Mouse (Mus musculus): ENCODE data around the gene Prdx1.
A peak's percentile ranks its signal among the peaks of the same experiment; 100 is the strongest.
"Not testable (repeated sequence)": the region's sequence is repeated elsewhere in the genome, so short reads cannot be mapped to it uniquely, and the experiment has no call there.

Prdx1 gene

DNA sequence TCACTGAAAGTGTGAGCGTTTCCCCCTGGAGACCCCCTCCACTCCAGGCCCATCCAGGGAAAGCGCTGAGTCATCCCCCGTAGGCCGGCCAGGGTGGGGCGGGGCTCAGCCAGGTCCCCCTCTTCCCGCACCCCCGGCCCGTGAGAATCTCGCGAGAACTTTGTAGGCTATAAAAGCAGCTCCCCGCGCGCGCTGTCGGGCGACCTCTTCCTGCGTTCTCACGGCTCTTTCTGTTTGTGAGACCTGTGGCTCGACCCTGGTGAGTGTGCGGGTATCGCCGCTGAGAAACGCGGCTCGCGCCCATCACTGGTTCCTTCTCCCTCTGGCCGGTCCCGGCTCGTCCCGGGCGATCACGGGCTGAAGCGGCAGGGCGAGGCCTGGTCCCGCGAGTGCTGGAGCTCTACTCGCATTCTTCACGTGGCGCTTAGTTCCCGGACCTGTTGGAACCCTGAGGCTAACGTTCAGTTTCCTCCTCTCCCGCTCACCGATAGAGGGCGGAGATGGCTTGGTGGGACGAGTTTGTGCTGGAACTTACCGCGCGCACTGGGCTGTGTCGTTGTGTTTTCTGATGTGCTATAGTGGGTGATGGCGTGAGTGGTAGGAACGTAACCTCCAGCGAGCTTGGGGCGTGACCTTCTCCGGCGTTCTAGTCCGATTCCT lies at the start of gene Prdx1:
Gene Prdx1, plus strand, starts transcription at position 143 of the 660 bp plus-strand sequence.
- DNase-seq (ENCODE audit: low read depth, low spot score), result peak; percentile 95

DNA sequence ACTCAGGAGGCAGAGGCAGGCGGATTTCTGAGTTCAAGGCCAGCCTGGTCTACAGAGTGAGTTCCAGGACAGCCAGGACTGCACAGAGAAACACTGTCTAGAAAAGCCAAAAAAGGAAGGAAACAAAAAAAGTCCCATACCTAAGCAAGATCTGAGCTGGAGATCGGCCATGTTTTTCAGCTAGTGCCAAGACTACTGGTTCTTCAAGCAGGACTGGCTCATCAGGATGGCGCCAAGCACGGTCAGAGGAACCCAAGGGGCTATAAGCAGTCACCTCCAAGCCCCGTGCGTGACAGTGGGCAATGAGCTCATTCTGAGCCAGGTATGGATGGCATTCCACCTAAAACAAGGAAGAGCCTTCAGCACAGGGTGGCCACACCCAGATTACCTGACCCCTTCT lies 46.5 kb upstream of the Prdx1 start:
- DNase-seq (ENCODE audit: low read depth, low spot score), result no peak

DNA sequence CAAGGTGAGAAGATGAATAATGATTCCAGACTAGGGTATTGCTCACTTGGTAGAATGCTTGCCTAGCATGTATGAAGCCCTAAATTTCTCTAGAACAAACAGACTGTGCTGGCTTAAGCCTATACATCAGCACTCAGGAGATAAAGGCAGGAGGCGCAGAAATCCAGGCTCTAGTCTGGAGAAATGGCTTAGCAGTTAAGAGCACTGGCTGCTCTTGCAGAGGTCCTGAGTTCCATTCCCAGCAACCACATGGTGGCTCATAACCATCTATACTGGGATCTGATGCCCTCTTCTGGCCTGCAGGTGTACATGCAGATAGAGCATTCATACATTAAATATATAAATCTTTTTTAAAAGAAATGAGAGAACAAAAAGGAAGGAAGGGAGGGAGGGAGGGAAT lies 43.3 kb upstream of the Prdx1 start:
- DNase-seq (ENCODE audit: low read depth, low spot score), result no peak

DNA sequence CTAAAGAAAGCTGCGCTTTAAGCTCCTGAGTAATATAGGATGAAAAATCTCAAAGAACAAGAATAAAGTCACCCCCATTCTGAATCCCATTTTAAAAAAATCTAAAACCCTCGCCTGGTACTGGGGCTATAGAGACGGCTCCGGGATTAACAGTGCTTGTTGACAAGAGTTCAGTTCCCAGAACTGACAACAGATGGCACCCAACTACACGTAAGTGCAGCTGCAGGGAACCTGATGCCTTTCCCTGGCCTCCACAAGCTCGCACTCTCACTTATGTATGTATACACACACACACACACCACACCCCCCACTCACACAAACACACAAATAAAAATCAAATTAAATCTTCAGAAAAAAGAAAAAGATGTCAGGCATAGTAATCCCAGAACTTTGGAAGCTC lies 41.0 kb upstream of the Prdx1 start:
- peak; percentile 85 for DNase-seq (ENCODE audit: low read depth, low spot score)

DNA sequence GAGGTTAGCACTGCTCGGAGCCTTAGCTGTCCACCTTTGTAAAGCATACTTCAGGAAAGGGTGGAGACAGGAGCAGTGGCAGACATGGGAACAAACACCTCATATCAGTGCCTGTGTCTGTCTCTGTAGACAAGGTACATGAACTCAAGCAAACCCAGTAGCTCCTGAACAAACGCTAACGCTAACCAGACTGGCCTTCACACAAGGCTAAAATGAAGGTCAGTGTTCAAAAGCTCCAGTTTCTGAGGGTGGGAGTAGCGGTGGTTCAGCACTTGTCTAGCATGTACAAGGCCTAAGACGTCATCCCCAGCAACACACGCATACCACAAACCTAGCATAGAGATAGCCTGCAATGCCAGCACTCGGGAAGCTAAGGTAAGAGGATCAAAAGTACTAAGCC lies 39.7 kb upstream of the Prdx1 start:
- DNase-seq (ENCODE audit: low read depth, low spot score), result no peak

DNA sequence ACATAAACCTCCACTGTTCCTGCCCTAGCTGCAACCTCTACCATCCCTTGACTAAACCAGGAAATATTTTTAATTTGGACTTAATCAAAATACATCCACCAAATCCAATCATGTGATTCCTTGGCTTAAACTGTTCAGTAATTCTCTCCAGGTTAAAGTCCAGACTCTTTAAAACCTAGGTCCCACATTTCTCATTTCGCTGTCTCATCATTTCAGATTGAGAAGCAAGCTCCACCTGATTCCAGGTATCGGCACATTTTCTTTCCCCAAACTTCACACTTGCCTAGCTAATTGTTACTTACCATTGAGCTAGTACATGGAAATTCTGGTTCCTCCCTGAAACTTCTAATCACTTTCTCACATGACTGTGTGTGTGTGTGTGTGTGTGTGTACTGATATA lies 35.9 kb upstream of the Prdx1 start:
- DNase-seq (ENCODE audit: low read depth, low spot score), result no peak

DNA sequence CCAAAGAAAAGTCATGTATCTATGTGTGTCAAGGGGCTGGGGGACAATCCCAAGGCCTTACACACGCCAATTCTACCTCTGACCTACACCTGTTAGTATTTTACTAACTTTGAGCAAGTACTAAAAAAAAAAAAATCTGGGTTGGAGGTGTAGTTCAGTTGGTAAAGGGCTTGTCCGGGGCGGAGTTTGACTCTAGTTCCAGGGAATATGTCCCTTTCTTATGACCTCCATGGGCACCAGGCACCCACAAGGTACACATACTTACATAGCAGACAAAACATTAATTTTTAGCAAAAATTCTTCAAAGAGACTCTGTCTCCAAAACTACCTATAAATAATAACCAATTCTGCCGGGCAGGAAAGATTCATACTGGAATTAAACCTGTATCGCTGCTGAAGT lies 35.0 kb upstream of the Prdx1 start:
- no peak for DNase-seq (ENCODE audit: low read depth, low spot score)

DNA sequence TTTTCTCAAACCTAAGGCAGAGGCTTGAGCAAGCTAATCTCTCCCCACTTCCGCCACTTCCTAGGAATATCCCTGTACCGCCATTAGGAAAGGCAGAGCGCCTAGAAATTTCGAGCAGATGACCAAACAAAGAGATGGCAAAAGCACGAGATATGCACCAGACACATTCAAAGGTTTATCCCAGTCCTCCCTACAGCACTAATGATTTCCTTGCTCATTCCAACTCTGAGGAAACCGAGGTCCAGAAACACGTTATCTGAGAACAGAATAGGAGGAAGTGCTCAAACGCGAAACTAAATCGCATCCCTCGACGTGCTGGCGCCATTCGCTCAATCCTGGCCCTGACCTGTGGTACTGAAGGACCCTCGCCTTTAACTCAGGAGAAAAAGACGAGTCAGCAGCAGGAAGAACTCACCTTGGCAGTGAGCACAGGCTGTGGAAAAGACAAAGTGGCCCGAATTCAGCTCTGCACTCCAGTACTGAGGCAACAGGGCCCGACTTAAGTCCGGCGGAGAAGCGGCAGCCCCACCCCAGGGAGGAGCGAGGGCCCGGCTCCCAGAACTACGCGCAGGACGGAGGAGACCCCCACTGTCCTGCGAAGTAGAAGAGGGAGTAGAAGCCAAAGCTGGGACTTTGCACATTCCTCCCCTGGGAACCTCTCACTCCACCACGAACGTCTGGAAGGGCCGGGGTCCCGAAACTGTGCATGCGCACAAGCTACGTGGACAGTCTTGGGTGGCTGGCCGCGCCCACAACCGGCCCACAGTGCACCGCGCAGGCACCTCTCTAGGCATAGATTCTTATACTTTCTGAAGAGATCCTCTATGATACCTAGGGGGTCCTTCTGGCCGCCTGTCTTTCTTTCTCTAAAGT lies 34.2 kb upstream of the Prdx1 start, which contains the start of gene Akr1a1:
Gene Akr1a1, minus strand, starts transcription at position 757 of the 873 bp plus-strand sequence.
- peak; percentile 97 for DNase-seq (ENCODE audit: low read depth, low spot score)

DNA sequence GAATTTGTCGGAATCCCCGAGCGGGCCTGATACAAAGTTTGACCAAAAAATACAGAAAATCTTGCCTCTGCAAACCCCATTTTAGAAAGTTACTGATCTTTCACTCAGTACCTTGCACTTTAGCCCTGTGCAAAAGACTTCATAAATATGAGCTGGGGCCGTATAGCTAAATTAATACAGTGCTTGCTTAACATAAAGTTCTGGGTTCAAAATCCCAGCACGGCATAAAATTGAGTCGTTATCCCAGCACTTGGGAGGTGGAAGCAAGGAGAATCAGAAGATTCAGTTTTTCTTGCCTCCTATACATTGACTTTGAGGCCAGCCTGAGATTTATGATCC lies 33.6 kb upstream of the Prdx1 start:
- no peak for DNase-seq (ENCODE audit: low read depth, low spot score)

DNA sequence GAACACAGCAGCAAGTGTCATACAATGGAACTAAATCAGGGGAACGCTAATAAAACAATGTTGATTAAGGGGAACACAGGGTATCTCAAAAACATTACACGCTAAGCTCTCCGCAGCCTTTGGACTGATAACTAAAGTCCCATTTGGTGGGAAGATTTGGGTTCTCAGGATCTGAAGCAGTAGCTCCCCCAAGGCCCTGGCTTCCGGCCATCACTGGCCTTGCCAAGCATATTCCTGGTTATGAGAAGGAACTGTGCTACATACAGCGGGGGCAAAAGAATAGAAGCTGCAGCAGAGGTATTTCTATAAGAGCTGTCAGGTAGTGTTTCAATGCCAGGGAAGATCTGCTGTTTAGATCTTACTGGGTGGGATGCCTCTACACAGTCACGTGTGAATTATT lies 32.1 kb upstream of the Prdx1 start:
- no peak for DNase-seq (ENCODE audit: low read depth, low spot score)

DNA sequence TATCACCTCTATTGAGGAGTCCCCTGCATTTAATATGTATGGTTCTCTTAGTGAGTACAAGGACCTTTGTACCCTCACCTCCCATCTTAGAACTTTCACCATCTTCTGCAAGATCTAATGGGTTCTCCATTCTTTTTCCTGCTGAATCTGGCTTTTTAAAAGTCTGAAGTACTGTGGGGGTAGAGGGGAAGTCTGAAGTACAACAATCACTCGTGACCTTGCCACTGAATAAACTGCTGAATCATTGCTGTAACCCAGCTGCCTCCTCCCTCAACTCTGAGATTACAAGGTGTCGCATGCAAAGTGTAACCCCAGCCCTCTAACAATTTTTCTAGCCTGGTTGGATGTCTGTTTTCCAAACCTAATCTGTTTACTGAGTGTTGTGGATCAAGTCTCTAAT lies 30.2 kb upstream of the Prdx1 start:
- no peak for DNase-seq (ENCODE audit: low read depth, low spot score)

DNA sequence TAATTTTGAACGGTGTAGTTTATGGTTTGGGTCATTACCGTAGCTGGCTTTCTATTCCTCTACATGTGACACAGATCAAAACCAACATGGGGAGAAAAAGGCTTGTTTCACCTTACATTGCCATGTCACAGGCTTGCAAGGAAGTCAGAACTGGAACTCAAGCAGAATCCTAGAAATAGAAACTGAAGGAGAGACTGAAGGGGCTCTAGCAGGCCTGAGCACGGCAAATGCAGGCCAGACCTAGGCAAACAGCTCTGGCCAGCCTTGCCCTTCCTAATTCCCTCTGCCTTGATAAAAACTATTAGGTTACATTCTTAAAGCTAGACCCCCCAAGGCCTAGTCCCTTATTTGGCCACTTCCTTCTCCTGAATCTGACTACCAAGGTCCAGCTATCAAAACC lies 29.7 kb upstream of the Prdx1 start:
- no peak for DNase-seq (ENCODE audit: low read depth, low spot score)

DNA sequence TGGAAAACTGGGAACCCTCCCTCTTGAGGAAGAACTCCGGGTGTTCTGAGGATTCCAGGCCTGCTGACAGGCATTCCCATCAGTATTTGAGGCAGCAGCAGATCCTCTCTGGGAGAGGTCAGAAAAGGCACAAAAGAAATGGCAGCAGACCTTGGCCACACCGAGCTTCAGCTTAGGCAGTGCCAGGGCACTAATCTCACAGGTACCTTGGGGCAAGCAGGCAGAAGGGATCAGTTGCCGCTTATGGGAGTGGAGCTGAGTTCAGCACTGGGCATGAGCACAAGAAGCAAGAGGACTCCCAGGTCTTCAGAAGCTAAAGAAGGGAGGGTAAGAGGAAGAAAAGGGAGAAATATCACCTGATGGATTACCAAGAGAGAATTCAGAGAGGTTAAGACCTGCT lies 27.4 kb upstream of the Prdx1 start:
- no peak for DNase-seq (ENCODE audit: low read depth, low spot score)

DNA sequence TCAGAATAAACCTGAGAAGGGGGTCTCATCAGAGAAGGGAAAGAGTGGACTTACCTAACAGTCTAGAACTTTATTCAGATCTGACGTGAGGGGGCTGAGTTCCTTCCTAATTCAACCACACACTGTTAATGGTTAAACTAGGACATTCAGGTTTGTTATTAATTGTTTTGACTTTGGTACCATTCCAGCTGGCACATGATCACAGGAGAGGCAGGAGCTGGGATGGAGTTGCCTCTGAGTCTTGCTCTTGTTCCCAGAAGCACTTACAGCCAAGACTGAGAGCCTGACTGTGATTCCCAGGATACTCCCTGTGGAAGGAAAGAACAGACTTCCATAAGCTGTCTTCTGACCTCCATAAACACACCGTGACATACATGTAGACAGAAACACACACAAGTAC lies 25.9 kb upstream of the Prdx1 start:
- DNase-seq (ENCODE audit: low read depth, low spot score), result no peak

DNA sequence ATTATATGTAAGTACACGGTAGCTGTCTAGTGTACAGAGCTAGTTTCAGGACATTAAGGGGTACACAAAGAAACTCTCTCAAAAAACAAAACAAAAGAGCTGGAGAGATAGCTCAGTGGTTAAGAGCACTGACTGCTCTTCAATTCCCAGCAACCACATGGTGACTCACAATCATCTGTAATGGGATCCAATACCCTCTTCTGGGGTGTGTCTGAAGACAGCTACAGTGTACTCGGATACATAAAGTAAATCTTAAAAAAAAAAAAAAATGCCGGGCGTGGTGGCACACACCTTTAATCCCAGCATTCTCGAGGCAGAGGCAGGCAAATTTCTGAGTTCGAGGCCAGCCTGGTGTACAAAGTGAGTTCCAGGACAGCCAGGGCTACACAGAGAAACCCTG lies 25.4 kb upstream of the Prdx1 start:
- DNase-seq (ENCODE audit: low read depth, low spot score), result not testable (repeated sequence)

DNA sequence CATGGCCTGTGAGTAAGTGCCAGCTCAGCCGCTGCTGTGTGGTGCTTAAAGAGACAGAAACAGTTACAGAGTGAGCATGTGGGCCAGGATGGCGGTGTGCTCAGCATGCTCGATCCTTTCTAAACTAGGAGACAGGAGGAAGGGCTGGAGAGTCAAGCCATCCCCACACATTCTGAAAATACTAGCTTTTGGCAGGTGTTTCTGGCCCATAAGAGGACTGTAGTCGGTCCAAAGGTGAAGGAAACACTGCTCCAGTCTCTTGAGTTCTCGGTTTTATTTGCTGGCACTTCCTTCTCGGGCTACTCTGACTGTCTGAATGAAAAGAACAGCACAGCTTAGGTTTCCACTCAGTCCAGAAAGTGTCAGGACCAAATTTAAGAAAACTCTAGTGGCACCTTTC lies 24.5 kb upstream of the Prdx1 start:
- DNase-seq (ENCODE audit: low read depth, low spot score), result no peak

DNA sequence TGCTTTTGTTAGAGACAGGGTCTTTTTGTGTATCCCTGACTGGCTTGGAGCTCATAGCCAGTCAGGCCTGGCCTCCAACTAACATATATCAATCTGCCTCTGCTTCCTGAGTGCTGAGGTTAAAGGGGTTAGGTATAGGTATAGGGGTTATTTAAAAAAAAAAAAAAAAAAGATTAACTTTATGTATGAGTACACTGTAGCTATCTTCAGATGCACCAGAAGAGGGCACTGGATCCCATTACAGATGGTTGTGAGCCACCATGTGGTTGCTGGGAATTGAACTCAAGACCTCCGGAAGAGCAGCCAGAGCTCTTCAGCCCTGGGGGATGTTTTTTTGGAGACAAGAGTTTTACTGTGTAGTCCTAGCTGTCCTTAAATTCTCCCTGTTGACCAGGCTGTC lies 23.3 kb upstream of the Prdx1 start:
- DNase-seq (ENCODE audit: low read depth, low spot score), result no peak

DNA sequence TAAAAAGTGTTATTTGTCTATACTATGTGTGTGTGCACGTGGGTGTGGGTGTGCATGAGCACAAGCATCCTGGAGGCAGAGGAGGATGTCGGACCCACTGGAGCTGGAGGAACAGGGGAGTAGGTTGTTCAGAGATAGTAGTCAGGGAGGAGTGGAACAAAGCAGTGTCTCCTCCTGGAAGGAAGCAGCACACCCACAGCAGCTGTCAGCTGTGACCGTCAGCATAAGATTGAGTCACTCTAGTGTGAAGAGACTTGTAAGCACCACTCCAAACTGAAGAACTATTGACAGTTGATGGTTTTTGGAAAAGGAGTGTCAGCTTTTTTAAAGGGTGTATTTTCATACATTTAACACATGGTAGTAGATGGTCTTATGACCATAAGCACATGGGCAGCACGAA lies 18.7 kb upstream of the Prdx1 start:
- peak; percentile 62 for DNase-seq (ENCODE audit: low read depth, low spot score)

DNA sequence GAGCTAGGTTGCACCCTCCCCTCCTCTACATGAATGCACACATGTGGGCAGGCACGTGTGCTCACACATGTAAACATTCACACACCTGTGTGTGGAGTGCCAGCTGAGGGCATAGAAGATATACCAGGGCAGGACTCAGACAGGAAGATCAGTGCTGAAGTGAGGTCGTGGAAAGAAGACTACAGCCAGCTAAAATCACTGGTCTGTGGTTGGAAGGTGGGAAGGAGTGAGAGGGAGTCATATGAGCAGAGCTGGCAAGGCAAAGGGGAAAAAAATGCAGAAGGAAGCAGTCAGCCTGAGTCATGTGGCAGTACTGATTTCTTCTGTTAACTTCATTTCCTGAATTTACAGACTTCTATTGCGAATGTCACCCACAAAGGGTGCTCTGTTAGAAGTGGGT lies 17.2 kb upstream of the Prdx1 start:
- peak; percentile 53 for DNase-seq (ENCODE audit: low read depth, low spot score)

DNA sequence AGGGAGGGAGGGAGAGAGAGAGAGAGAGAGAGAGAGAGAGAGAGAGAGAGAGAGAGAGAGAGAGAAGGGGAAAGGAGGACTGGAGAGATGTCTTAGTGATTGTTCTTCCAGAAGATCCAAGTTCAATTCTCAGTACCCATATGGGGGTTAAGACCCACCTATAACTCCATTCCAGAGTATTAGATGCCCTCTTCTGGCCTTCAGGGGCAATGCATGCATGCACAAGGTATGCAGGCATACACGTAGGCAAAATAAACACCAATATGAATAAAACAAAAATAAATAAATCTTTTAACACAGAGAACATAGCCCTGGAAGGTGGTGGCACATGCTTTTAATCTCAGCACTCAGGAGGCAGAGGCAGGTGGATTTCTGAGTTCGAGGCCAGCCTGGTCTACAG lies 16.1 kb upstream of the Prdx1 start:
- DNase-seq (ENCODE audit: low read depth, low spot score), result no peak

DNA sequence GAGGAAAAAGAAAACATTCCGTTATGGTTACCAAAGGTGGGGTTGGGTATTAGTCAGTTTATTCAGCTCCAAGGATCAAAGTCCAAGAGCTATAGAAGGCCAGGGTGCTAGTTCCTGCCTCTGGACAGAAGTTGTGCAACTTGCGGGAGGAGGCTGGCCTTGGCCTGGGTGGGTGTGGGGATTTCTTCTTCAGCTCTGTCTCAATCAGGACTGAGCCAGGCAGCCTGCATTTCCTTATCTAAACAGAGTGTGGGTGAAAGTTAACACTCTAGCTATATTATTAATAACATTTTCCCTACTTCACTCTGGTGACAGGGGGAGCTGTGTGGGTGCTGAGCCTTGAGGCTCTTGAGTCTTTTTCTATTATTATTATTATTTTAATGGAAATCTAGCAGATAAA lies 12.6 kb upstream of the Prdx1 start:
- peak; percentile 30 for DNase-seq (ENCODE audit: low read depth, low spot score)

DNA sequence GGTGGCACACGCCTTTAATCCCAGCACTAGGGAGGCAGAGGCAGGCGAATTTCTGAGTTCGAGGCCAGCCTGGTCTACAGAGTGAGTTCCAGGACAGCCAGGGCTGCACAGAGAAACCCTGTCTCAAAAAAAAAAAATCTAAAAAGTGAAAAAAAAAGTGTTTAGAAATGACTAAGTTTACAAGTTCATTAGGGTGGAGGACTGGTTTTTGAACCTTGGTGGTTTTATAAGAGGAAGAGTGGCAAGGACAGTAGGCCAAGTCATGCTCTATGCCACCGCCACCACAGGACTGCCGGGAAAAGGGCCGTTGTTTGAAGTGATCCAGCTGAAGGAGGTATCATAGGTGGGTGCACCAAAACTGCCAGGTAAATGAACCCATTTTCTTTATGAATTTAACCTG lies 10.6 kb upstream of the Prdx1 start:
- DNase-seq (ENCODE audit: low read depth, low spot score), result not testable (repeated sequence)

DNA sequence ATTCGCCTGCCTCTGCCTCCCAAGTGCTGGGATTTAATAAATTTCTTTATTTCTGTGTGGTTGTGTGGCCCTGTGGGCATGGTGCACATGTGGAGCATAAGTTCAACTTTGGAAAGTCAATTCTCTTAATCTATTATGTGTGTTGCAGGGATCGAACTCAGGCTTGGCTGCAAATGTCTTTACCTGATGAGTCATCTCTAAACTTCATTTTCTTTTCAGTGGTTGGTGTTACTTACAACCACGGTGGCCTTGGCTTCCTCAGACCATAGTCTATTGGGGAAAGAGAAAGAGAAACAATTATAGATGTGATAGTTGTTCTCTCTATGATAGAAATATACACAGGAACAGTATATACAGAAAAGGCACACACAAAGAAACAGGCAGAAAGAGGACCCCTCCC lies 9.3 kb upstream of the Prdx1 start:
- no peak for DNase-seq (ENCODE audit: low read depth, low spot score)
